Mouse (Mus musculus): ENCODE results near the gene Ss18l1.

Ss18l1 gene

GRCm38 (mm10) chr2:180042256-180042857, at the start of gene Ss18l1, which contains the start of gene Psma7:
Gene Ss18l1 (plus strand): TSS chr2:180042509.
Gene Psma7 (minus strand): TSS chr2:180042433.
- CTCF ChIA-PET, result interaction anchor here (0.5 to 2.9 kb wide), 16 partner anchors 8 to 294 kb away, joined by 3 to 35 read pairs (median 4); partner anchors contain the start of gene Mtg2 (in 1 of the 4)
- POLR2A ChIA-PET, result interaction anchor here (0.6 to 9.8 kb wide), 67 partner anchors 8 to 679 kb away, joined by 3 to 99 read pairs (median 3); partner anchors contain the start of genes Lsm14b (in 4 of the 4), Mtg2 (in 3 of the 4), Osbpl2 (in 3 of the 4) and Rps21 (in 2 of the 4)

GRCm38 (mm10) chr2:179993071-179993470, 49.2 kb upstream of the Ss18l1 start:
- CTCF ChIA-PET, result no interaction called here
- POLR2A ChIA-PET, result interaction anchor here in 1 of 4 experiments (1.2 to 1.9 kb wide), 2 partner anchors 11 to 32 kb away, joined by 4 to 5 read pairs; partner anchors contain the start of gene Lsm14b

- ChIA-PET CTCF (interaction anchor here in 2 of 4 experiments (1.0 to 1.1 kb wide), 2 partner anchors 44 to 53 kb away, joined by 3 to 4 read pairs; partner anchors contain the start of gene Psma7 (in 1 of the 2)), POLR2A (interaction anchor here in 3 of 4 experiments (0.5 to 2.7 kb wide), 14 partner anchors 9 to 701 kb away, joined by 3 to 18 read pairs (median 4); partner anchors contain the start of gene Lsm14b (in 2 of the 3))
These were observed 43.9 kb upstream of the Ss18l1 start for GRCm38 (mm10) chr2:179998431-179998830.

- ChIA-PET CTCF (interaction anchor here in 2 of 4 experiments (0.6 to 1.6 kb wide), 2 partner anchors 9 to 61 kb away, joined by 3 to 4 read pairs; no protein-coding TSS in a partner anchor), POLR2A (interaction anchor here (0.5 to 1.6 kb wide), 6 partner anchors 13 to 197 kb away, joined by 3 to 4 read pairs (median 3); partner anchors contain the start of gene Lsm14b (in 1 of the 4))
These were observed 40.7 kb upstream of the Ss18l1 start for GRCm38 (mm10) chr2:180001635-180002034.

GRCm38 (mm10) chr2:180005656-180006351, 36.5 kb upstream of the Ss18l1 start:
- CTCF ChIA-PET, result interaction anchor here in 1 of 4 experiments (0.6 kb wide), 1 partner anchor 1465 kb away, joined by 7 read pairs; no protein-coding TSS in a partner anchor
- POLR2A ChIA-PET, result interaction anchor here in 2 of 4 experiments (0.9 to 1.7 kb wide), 4 partner anchors 13 to 69 kb away, joined by 3 to 8 read pairs (median 3); partner anchors contain the start of gene Lsm14b (in 1 of the 2)

- CTCF ChIA-PET, result no interaction called here
- POLR2A ChIA-PET, result interaction anchor here in 2 of 4 experiments (0.9 to 1.7 kb wide), 4 partner anchors 12 to 70 kb away, joined by 3 to 8 read pairs (median 3); partner anchors contain the start of gene Lsm14b (in 1 of the 2)
These were observed 35.8 kb upstream of the Ss18l1 start for GRCm38 (mm10) chr2:180006352-180007017.

- POLR2A ChIA-PET, result interaction anchor here in 2 of 4 experiments (0.6 to 1.3 kb wide), 7 partner anchors 10 to 101 kb away, joined by 3 to 4 read pairs (median 3); partner anchors contain the start of gene Lsm14b (in 1 of the 2)
- CTCF ChIA-PET, result interaction anchor here in 3 of 4 experiments (0.7 to 1.1 kb wide), 4 partner anchors 9 to 785 kb away, joined by 3 to 12 read pairs (median 6); no protein-coding TSS in a partner anchor
These were observed 31.6 kb upstream of the Ss18l1 start for GRCm38 (mm10) chr2:180010686-180011085.

GRCm38 (mm10) chr2:180011370-180011769, 30.9 kb upstream of the Ss18l1 start:
- POLR2A ChIA-PET, result interaction anchor here in 2 of 4 experiments (0.6 to 1.2 kb wide), 6 partner anchors 9 to 102 kb away, joined by 3 to 4 read pairs (median 3); partner anchors contain the start of gene Lsm14b (in 1 of the 2)

GRCm38 (mm10) chr2:180013686-180014085, 28.6 kb upstream of the Ss18l1 start:
- POLR2A ChIA-PET, result interaction anchor here in 1 of 4 experiments (0.5 kb wide), 1 partner anchor 229 kb away, joined by 3 read pairs; no protein-coding TSS in a partner anchor
- CTCF ChIA-PET, result interaction anchor here in 1 of 4 experiments (1.2 kb wide), 1 partner anchor 37 kb away, joined by 5 read pairs; no protein-coding TSS in a partner anchor

More at GRCm38 (mm10) chr2:180011370-180011769, 30.9 kb upstream of the Ss18l1 start:
- CTCF ChIA-PET, result interaction anchor here in 2 of 4 experiments (1.0 to 1.1 kb wide), 2 partner anchors 9 to 40 kb away, joined by 3 to 6 read pairs; no protein-coding TSS in a partner anchor

GRCm38 (mm10) chr2:180017632-180018031, 24.7 kb upstream of the Ss18l1 start:
- ChIA-PET POLR2A (interaction anchor here in 1 of 4 experiments (0.9 to 1.2 kb wide), 2 partner anchors 25 to 29 kb away, joined by 4 to 5 read pairs; partner anchors contain the start of genes Psma7 and Ss18l1), CTCF (interaction anchor here in 1 of 4 experiments (1.7 kb wide), 1 partner anchor 34 kb away, joined by 7 read pairs; no protein-coding TSS in a partner anchor)

- ChIA-PET CTCF (interaction anchor here in 2 of 4 experiments (0.5 to 1.7 kb wide), 2 partner anchors 26 to 33 kb away, joined by 4 to 7 read pairs; no protein-coding TSS in a partner anchor), POLR2A (interaction anchor here in 2 of 4 experiments (1.1 to 1.2 kb wide), 2 partner anchors 13 to 30 kb away, joined by 3 to 4 read pairs; no protein-coding TSS in a partner anchor)
These were observed 23.7 kb upstream of the Ss18l1 start for GRCm38 (mm10) chr2:180018573-180018972.

- ChIA-PET POLR2A (interaction anchor here in 2 of 4 experiments (1.1 to 1.5 kb wide), 6 partner anchors 9 to 51 kb away, joined by 3 to 7 read pairs (median 6); partner anchors contain the start of genes Psma7 (in 2 of the 2), Ss18l1 (in 2 of the 2) and Mtg2 (in 1 of the 2)), CTCF (interaction anchor here (0.5 to 1.8 kb wide), 4 partner anchors 27 to 31 kb away, joined by 4 to 9 read pairs (median 6); no protein-coding TSS in a partner anchor)
These were observed 22.1 kb upstream of the Ss18l1 start for GRCm38 (mm10) chr2:180020091-180020661.

GRCm38 (mm10) chr2:180020919-180021318, 21.4 kb upstream of the Ss18l1 start:
- POLR2A ChIA-PET, result interaction anchor here in 2 of 4 experiments (1.1 to 1.5 kb wide), 7 partner anchors 10 to 50 kb away, joined by 3 to 7 read pairs (median 5); partner anchors contain the start of genes Psma7 (in 2 of the 2), Ss18l1 (in 2 of the 2) and Mtg2 (in 1 of the 2)
- CTCF ChIA-PET, result interaction anchor here in 3 of 4 experiments (1.3 to 1.8 kb wide), 3 partner anchors 30 kb away, joined by 4 to 9 read pairs (median 6); no protein-coding TSS in a partner anchor

GRCm38 (mm10) chr2:180022751-180023150, 19.6 kb upstream of the Ss18l1 start:
- ChIA-PET POLR2A (interaction anchor here in 1 of 4 experiments (0.7 kb wide), 1 partner anchor 62 kb away, joined by 3 read pairs; no protein-coding TSS in a partner anchor), CTCF (no interaction called here)

GRCm38 (mm10) chr2:180024401-180025098, 17.8 kb upstream of the Ss18l1 start, which contains the start of gene Lsm14b:
Gene Lsm14b (plus strand): TSS chr2:180024987.
- ChIA-PET CTCF (interaction anchor here in 3 of 4 experiments (0.5 to 1.8 kb wide), 5 partner anchors 26 to 104 kb away, joined by 3 to 23 read pairs (median 5); no protein-coding TSS in a partner anchor), POLR2A (interaction anchor here (0.6 to 6.1 kb wide), 51 partner anchors 9 to 432 kb away, joined by 3 to 99 read pairs (median 5); partner anchors contain the start of genes Mtg2 (in 3 of the 4), Psma7 (in 3 of the 4), Ss18l1 (in 3 of the 4) and Osbpl2 (in 2 of the 4))
